Mouse (Mus musculus) R1 (cell line): ENCODE results near the gene Mdk.

Experiments
- DNase-seq: peaks from one replicate; pipeline ENCODE4 v3.0.0-alpha.2; 2018; ENCODE audit warnings: low read depth, low spot score

The Mdk gene

DNA sequence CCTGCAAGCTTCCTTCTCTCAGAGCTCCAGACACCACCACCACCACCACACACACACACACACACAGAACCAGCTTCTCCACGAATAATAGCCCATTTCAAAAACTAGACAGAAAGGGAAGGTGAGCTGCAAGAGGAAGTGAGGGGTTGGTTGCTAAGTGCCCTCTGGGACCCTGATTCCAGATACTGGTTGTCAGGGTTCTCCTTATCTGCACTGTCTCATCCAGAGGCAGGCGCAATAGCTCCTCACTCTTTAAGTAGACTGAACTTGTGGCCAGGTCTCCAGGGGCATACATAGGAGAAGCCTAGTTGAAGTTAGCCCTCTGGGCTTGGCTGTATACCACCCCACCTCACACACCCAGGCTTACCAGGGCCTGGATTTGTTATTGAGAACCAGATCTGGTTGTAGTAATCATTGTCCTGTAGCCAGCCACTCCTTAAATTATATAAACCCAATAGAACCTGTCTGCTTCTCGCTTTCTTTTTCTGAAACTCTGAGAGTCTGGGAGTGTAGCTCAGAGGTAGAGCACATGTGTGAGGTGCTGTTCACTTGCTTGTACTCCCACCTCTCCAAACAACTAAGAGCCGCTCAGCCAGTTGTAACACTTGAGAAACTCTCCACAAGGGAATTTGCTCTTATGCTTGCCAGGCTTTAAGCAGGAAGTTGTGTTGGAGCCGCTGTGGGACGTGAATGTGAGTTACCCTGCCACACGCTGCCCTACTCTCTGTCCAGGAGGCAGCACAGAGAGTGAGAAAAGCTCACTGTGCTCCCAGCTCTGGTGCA lies 18.6 kb downstream of the Mdk start:
- no peak for DNase-seq

DNA sequence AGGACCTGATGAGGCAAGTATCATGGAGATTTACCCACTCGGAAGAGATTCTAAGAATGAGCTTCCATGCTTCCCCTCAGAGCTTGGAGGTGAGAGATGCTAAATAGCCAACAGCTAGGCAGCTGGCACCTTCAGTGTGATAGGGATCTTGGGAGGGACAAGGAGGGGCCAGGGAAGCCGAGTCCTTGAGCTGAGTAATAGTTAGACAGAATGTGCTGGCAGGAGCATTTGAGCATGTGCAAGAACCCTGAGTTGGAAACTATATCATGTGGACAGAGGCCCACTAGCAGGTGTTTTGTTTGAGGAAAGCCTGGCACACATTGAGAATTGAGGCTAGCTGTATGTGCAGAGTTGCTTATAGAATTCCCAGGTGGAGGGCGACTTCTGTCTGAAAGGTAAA lies 19.5 kb downstream of the Mdk start:
- DNase-seq = no peak

DNA sequence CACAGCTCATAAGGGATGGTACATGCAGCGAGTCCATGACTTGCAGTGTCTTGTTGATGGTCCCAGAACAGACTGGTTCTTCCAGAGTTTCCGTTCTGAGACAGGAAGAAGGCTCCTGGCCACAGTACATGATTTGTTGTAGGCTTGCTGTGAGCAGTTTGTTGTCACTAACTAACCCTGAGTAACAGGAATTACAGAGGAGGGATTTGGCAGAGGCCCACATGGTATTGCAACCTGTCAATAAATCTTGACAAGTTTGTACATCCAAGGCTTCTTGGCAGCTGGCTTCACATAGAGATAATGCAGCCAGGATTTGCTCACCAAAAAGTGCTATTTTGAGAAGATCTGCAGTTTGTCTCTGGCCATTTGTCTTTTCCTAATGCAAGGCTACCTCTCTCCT lies 26.0 kb downstream of the Mdk start:
- no peak for DNase-seq

DNA sequence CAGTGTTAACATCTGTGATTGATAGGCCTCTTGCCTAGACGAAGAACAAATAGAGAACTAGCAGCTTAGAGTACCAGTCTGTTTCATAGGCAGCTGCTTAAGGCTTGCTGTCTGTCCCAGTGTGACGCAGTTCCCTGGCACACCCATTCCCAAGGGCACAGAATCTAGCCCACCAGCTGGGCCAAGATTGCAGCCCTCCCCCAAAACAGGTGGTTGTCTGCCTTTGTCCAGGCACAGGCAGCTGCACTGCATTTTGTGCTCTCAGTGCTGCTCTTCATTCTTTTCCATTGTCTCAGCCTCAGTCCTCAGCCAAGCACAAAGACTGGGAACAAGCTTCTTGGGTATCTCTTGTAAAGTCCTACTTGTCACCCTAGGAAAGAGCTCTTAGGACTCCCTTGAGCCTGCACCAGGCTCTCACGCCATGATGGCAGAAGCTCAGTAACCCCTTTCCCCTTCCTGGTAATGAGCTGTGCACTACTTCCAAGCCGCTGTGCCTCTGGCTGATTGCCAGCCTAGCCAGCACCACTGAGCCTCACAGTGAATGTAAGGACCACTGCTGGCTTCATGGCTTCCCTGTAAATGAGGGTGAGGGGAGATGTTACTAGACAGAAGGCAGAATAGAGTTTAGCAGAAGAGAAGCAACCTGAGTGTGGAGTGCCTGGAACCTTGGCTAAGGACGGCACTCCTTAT lies 27.3 kb downstream of the Mdk start:
- DNase-seq = peak; percentile 67

DNA sequence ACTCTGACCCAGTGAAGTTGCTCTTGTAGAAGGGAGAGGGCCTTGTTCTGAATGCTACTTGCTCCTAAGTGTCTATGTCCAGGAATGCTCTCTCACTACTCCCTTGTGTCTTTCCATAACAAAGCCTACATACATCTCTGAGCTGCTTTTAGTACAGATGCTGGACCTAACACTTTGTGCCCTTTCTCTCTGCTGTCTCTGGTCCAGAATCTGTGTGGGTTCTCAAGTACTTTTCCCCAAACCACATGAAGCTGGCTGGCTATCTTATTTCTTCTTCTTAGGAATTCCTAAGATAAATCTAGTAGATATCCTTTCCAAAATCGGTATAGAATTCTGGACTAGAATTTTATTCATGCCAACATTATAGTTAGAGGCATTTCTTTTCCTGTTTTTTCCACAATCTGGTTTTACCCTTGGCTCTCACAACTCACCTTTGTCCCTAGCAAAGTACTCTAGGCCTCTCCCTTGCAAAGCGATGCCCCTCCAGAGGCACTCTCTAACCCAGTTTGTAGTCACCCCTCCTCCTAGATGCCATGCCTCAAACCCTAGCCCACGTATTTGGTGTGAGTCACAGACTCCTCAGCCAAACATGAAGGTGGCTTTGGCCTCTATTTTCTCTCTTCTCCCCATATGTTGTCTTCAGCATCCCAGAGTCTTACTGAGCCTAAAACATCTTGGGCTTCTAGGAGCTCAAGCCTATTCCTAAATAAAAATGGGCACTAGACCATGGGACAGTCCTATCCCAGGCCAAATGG lies 28.7 kb downstream of the Mdk start:
- no peak for DNase-seq

DNA sequence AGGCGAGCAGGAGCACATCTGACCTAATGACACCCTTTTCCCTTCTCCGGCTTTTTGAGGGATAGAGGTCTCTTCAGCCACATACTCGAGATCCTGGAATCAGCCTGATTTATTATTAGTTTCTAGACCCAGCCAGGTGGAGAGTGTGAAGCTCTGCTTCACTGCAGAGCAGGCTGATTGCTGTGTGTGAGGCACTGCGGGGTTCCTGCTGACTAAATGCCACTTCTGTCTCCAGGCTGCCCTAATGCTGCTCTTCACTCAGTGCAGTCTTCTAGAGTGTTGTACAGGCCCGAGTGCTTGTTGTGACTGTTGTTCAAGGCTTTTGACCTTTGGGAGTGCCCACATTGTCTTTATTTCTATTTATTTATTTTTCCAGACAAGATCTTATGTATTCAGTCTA lies 29.8 kb downstream of the Mdk start:
- DNase-seq = no peak

DNA sequence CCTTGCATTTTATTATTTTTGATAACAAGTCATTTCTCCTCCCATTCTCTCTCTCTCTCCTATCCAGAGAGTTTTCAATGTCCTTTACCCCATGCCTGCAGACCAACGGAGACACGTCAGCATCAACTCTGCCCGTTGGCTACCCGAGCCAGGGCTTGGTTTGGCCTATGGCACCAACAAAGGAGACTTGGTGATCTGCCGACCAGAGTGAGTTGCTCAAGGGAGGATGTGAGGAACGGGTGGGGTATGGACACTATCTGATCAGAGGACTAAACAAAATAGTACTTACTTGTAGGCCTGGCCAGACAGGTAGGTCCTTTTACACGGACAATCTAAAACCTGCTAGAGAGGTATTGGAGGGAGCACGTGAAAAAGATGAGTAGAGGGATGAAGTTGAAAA lies 31.7 kb downstream of the Mdk start:
- DNase-seq = no peak

DNA sequence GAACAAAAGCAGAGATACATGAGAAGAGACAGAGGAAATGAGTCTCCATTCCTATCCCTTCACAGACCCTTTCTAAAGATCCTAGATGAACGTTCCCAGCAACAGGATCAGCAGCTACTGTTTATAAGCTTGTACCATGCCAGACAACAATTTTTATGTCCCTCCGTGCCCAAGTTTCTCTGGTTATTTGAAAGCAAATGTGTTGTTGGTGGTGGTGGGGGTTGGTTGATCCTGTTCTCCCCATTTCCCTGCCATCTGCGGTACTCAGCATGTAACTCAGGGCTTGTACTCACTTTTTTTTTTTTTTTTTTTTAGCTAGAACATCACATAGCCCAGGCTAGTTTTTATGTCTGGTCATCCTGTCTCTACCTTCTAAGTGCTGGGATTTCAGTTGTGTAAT lies 33.0 kb downstream of the Mdk start:
- no peak for DNase-seq

DNA sequence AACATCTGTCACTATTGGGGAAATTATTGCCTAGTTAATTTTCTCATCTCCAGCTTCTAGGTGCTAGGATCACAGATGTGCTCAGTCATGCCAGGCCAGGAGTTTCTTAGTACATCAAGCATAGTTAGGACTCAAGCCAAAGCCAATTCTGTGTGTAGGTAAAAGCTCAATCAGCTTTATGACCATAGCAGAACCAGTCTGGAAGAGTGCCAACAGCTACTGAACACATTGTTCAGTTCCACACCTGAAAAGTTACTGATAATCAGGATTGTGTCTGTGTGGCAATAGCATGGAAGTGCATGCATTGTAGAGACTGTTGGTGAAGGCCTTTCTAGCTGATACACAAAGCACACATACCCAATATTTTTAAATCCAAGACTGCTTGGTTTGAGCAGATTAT lies 34.1 kb downstream of the Mdk start:
- no peak for DNase-seq

DNA sequence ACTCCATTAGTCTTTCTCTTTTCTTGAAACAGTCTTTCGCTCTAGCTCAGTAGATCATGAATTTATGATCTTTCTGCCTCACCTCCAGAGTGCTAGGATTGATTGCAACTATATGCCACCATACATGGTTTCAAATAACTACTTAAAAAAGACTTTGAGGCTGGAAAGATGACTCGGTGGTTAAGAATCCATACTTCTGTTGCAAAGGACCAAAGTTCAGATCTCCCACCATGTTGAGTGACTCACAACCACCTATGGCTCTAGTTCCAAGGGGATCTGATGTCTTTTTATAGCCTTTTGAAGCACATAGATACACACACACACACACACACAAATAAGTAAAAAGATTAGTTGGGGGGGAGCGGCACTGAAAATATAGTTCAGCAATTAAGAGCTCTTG lies 36.7 kb downstream of the Mdk start:
- no peak for DNase-seq

DNA sequence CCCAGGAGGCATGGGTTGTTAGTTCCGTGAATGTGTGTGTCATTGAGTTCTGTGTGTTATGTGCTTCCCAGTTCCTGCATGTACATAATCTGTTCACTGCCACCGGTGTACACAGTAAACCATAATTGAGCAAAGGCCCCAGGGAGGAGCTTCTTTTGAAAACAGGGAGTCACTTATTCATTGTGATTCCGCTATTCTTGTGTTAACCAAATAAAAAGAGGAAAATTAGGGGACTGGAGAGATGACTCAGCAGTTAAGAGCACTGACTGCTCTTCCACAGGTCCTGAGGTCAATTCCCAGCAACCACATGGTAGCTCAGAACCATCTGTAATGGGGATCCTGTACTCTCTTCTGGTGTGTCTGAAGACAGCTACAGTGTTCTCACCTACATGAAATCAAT lies 37.4 kb downstream of the Mdk start:
- peak; percentile 38 for DNase-seq

DNA sequence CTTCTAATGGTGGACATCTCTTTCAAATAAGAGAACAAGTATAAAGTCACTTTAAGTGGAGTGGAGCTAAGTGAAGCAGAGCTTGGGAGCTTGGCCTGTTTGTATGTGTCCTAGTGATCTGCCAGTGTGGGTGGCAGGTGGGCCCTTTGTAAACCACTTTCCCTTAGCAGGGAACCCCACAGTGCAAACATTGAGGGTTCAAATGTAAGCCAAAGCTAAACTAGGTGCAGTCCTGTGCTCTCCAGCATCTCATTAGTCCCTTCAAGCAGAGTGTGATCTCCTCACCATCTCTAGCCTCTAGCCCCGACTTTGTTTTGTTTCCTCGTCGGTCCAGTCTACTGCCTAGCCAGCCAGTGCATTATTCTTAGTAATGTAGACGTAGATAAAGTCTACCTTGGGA lies 47.5 kb downstream of the Mdk start:
- no peak for DNase-seq

DNA sequence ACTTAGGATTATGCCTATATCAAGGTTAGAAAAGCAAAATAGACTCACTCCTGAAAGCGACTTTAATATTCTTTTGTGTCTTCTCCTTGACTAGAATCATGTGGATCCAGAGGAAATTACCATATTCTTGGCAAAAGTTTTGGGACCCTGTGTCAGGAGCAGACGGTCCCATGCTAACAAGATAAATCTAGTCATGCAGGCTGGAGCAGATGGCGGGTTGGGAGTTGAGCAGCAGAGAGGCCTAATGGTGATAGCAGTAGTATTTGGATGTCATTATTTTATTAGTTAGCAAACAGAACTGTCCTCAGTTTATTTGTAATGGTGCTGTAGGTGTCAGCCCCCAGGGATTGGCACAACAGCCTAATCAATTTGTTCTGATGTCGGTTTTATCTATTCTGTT lies 48.1 kb downstream of the Mdk start:
- no peak for DNase-seq
